Mouse (Mus musculus): ENCODE measurements around the gene A2ml1. TPM values are rescaled to one million over a fixed set of nuclear protein-coding genes. Genes with fewer than 3 reads are reported as not detected.

The A2ml1 gene
- total RNA-seq, 2 experiments from 2014 or later, result 12.1 to 13.3 TPM

Other genes starting within 250 kb of the A2ml1 start
- 10 to 100 TPM; 19.6 to 24.0 TPM for gene Tulp3, start 225.8 kb downstream of the A2ml1 start, total RNA-seq (2021)
- gene Rhno1, start 218.7 kb downstream of the A2ml1 start, total RNA-seq (2021), result 10 to 100 TPM; 20.4 to 20.8 TPM
- gene Foxm1, start 218.6 kb downstream of the A2ml1 start, total RNA-seq (2021), result 1 to 10 TPM; 1.6 to 2.2 TPM
- 1 to 10 TPM in 1 of 2 experiments, under 1 TPM in 1; 0.68 to 1.5 TPM for gene Tex52, start 206.2 kb downstream of the A2ml1 start, total RNA-seq (2021)
- not detected for gene Gm44596, start 206.1 kb downstream of the A2ml1 start, total RNA-seq (2021)
- 10 to 100 TPM; 16.0 to 18.1 TPM for gene Nrip2, start 182.3 kb downstream of the A2ml1 start, total RNA-seq (2021)
- gene Itfg2, start 156.7 kb downstream of the A2ml1 start, total RNA-seq (2021), result 10 to 100 TPM; 18.2 to 25.4 TPM
- gene Fkbp4, start 142.9 kb downstream of the A2ml1 start, total RNA-seq (2021), result 100 to 1,000 TPM; 123 to 134 TPM
- not detected for gene Pzp, start 54.9 kb downstream of the A2ml1 start, total RNA-seq (2021)
- not detected for gene Klrb1a, start 41.9 kb upstream of the A2ml1 start, total RNA-seq (2021)
- not detected for gene Clec2h, start 80.8 kb upstream of the A2ml1 start, total RNA-seq (2021)
- under 1 TPM; 0.46 to 0.62 TPM for gene Klrb1, start 141.5 kb upstream of the A2ml1 start, total RNA-seq (2021)
- gene Klrb1c, start 207.6 kb upstream of the A2ml1 start, total RNA-seq (2021), result not detected
- not detected for gene Gm44511, start 244.7 kb upstream of the A2ml1 start, total RNA-seq (2021)
- gene Klrb1b, start 244.7 kb upstream of the A2ml1 start, total RNA-seq (2021), result not detected

Measured in layer of hippocampus, postnatal 36 days (tissue).